Mouse (Mus musculus): ENCODE measurements around the gene Olfr875. TPM values are rescaled to one million over a fixed set of nuclear protein-coding genes. Genes with fewer than 3 reads are reported as not detected.

Olfr875 gene
- polyA plus RNA-seq, 1 experiment from 2014 or later: not detected

GRCm38 (mm10) chr9:37802055-37802454 lies 30.4 kb downstream of the Olfr875 start:
- Histone ChIP-seq H3K36me3 (no peaks in the 10 kb centered on the region), H3K4me3 (replicated peaks) (no peak overlapping the region), H3K9ac (replicated peaks) (no peak overlapping the region), H3K9me3 (no peaks in the 10 kb centered on the region), H3K27me3 (no peaks in the 10 kb centered on the region), H3K4me2 (replicated peaks) (no peak overlapping the region), H3K4me1 (replicated peaks) (no peaks in the 10 kb centered on the region), H3K27ac (no peak overlapping the region)
- no peak for ATAC-seq
- WGBS: 73% methylated on average over 4 of the region's 4 CpGs

- Histone ChIP-seq H3K9me3 (no peaks in the 10 kb centered on the region), H3K9ac (replicated peaks) (no peak within 1 kb of the TSS), H3K27ac (no peak within 1 kb of the TSS), H3K36me3 (no peaks in the 10 kb centered on the region), H3K4me3 (replicated peaks) (no peak within 1 kb of the TSS), H3K4me2 (replicated peaks) (no peak within 1 kb of the TSS), H3K4me1 (replicated peaks) (no peaks in the 10 kb centered on the region), H3K27me3 (no peaks in the 10 kb centered on the region)
- no peak for ATAC-seq
Measured at GRCm38 (mm10) chr9:37802731-37803130, 31.1 kb downstream of the Olfr875 start, which contains the start of gene Olfr876. Gene Olfr876 (plus strand): TSS chr9:37803031.

- no peaks in the 10 kb centered on the region for H3K9me3 ChIP-seq
- H3K4me2 ChIP-seq (replicated peaks): no peak overlapping the region
- no peak overlapping the region for H3K4me3 ChIP-seq (replicated peaks)
- H3K9ac ChIP-seq (replicated peaks): no peak overlapping the region
- no peaks in the 10 kb centered on the region for H3K36me3 ChIP-seq
- no peaks in the 10 kb centered on the region for H3K27me3 ChIP-seq
- no peaks in the 10 kb centered on the region for H3K4me1 ChIP-seq (replicated peaks)
- H3K27ac ChIP-seq: no peak overlapping the region
- ATAC-seq: no peak
Measured at GRCm38 (mm10) chr9:37807235-37807634, 35.6 kb downstream of the Olfr875 start.

GRCm38 (mm10) chr9:37808456-37808855 lies 36.8 kb downstream of the Olfr875 start:
- 92% methylated on average over 3 of the region's 3 CpGs for WGBS
- no peak for ATAC-seq

GRCm38 (mm10) chr9:37808976-37809375 lies 37.3 kb downstream of the Olfr875 start:
- Histone ChIP-seq H3K4me2 (replicated peaks) (no peak overlapping the region), H3K27ac (no peak overlapping the region), H3K9me3 (no peaks in the 10 kb centered on the region), H3K4me1 (replicated peaks) (no peaks in the 10 kb centered on the region), H3K36me3 (no peaks in the 10 kb centered on the region), H3K27me3 (no peaks in the 10 kb centered on the region), H3K9ac (replicated peaks) (no peak overlapping the region), H3K4me3 (replicated peaks) (no peak overlapping the region)
- WGBS: 78% methylated on average over 2 of the region's 2 CpGs
- no peak for ATAC-seq

More at GRCm38 (mm10) chr9:37808456-37808855, 36.8 kb downstream of the Olfr875 start:
- H3K4me2 ChIP-seq (replicated peaks): no peak overlapping the region
- H3K27me3 ChIP-seq: no peaks in the 10 kb centered on the region
- H3K9ac ChIP-seq (replicated peaks): no peak overlapping the region
- no peak overlapping the region for H3K4me3 ChIP-seq (replicated peaks)
- H3K4me1 ChIP-seq (replicated peaks): no peaks in the 10 kb centered on the region
- no peaks in the 10 kb centered on the region for H3K9me3 ChIP-seq
- H3K36me3 ChIP-seq: no peaks in the 10 kb centered on the region
- no peak overlapping the region for H3K27ac ChIP-seq

GRCm38 (mm10) chr9:37814696-37815095 lies 43.0 kb downstream of the Olfr875 start:
- ATAC-seq: no peak
- no peak overlapping the region for H3K4me3 ChIP-seq (replicated peaks)
- no peaks in the 10 kb centered on the region for H3K27me3 ChIP-seq
- H3K9ac ChIP-seq (replicated peaks): no peak overlapping the region
- H3K9me3 ChIP-seq: no peaks in the 10 kb centered on the region
- H3K4me1 ChIP-seq (replicated peaks): no peaks in the 10 kb centered on the region
- H3K27ac ChIP-seq: no peak overlapping the region
- H3K4me2 ChIP-seq (replicated peaks): no peak overlapping the region
- H3K36me3 ChIP-seq: no peaks in the 10 kb centered on the region
- WGBS: 46% methylated on average over 3 of the region's 3 CpGs

Other genes with a start within 250 kb of the Olfr875 start
- 33.5 and 34.5 TPM in 2 replicates for gene Esam, start 243.8 kb upstream of the Olfr875 start, polyA plus RNA-seq (2015; fragmentation: Nextera tagmentation; extraction: Ambion mirVana)
- gene Vsig2, start 232.6 kb upstream of the Olfr875 start, polyA plus RNA-seq (2015; fragmentation: Nextera tagmentation; extraction: Ambion mirVana): 0.37 and 0.42 TPM in 2 replicates
- 3.4 and 3.7 TPM in 2 replicates for gene Nrgn, start 219.0 kb upstream of the Olfr875 start, polyA plus RNA-seq (2015; fragmentation: Nextera tagmentation; extraction: Ambion mirVana)
- 8.1 and 9.2 TPM in 2 replicates for gene Siae, start 216.2 kb upstream of the Olfr875 start, polyA plus RNA-seq (2015; fragmentation: Nextera tagmentation; extraction: Ambion mirVana)
- gene Spa17, start 158.1 kb upstream of the Olfr875 start, polyA plus RNA-seq (2015; fragmentation: Nextera tagmentation; extraction: Ambion mirVana): 10.7 and 13.6 TPM in 2 replicates
- 85.8 and 89.4 TPM in 2 replicates for gene Tbrg1, start 114.5 kb upstream of the Olfr875 start, polyA plus RNA-seq (2015; fragmentation: Nextera tagmentation; extraction: Ambion mirVana)
- gene Panx3, start 102.6 kb upstream of the Olfr875 start, polyA plus RNA-seq (2015; fragmentation: Nextera tagmentation; extraction: Ambion mirVana): not detected in 2 replicates
- not detected in 2 replicates for gene Olfr160, start 55.6 kb upstream of the Olfr875 start, polyA plus RNA-seq (2015; fragmentation: Nextera tagmentation; extraction: Ambion mirVana)
- gene Olfr874, start 26.8 kb upstream of the Olfr875 start, polyA plus RNA-seq (2015; fragmentation: Nextera tagmentation; extraction: Ambion mirVana): not detected in 2 replicates
- not detected in 2 replicates for gene Olfr876, start 31.2 kb downstream of the Olfr875 start, polyA plus RNA-seq (2015; fragmentation: Nextera tagmentation; extraction: Ambion mirVana)
- gene Olfr877, start 82.4 kb downstream of the Olfr875 start, polyA plus RNA-seq (2015; fragmentation: Nextera tagmentation; extraction: Ambion mirVana): not detected in 2 replicates
- not detected in 2 replicates for gene Olfr145, start 124.9 kb downstream of the Olfr875 start, polyA plus RNA-seq (2015; fragmentation: Nextera tagmentation; extraction: Ambion mirVana)
- gene Olfr878, start 146.0 kb downstream of the Olfr875 start, polyA plus RNA-seq (2015; fragmentation: Nextera tagmentation; extraction: Ambion mirVana): not detected in 2 replicates
- not detected in 2 replicates for gene Olfr881, start 220.0 kb downstream of the Olfr875 start, polyA plus RNA-seq (2015; fragmentation: Nextera tagmentation; extraction: Ambion mirVana)

Data from midbrain, embryonic 13.5 days (tissue).